Mouse (Mus musculus) right cerebral cortex, adult 18-20 months (tissue): ENCODE measurements around the gene Tdrkh.
A peak's percentile ranks its signal among the peaks of the same experiment; 100 is the strongest.

Experiments used
- DNase-seq: peaks from one replicate; pipeline ENCODE4 v3.0.0; 2022; ENCODE audit warnings: mixed read lengths

The Tdrkh gene

GRCm38 (mm10) chr3:94413031-94413679 lies at the start of gene Tdrkh:
Tdrkh (plus strand) TSS chr3:94413273.
- peak; percentile 99 for DNase-seq

GRCm38 (mm10) chr3:94363291-94364153 lies 49.6 kb upstream of the Tdrkh start:
- no peak for DNase-seq

GRCm38 (mm10) chr3:94364154-94364526 lies 48.9 kb upstream of the Tdrkh start:
- no peak for DNase-seq

- DNase-seq = peak; percentile 80
Measured at GRCm38 (mm10) chr3:94366761-94367160, 46.3 kb upstream of the Tdrkh start.

- DNase-seq = no peak
Measured at GRCm38 (mm10) chr3:94367511-94367910, 45.6 kb upstream of the Tdrkh start.

- DNase-seq = no peak
Measured at GRCm38 (mm10) chr3:94368631-94369030, 44.4 kb upstream of the Tdrkh start.

GRCm38 (mm10) chr3:94369709-94370108 lies 43.4 kb upstream of the Tdrkh start:
- no peak for DNase-seq

- DNase-seq = peak; percentile 30
Measured at GRCm38 (mm10) chr3:94371637-94372036, 41.4 kb upstream of the Tdrkh start.

- DNase-seq = no peak
Measured at GRCm38 (mm10) chr3:94372038-94372437, 41.0 kb upstream of the Tdrkh start.

GRCm38 (mm10) chr3:94372641-94373040 lies 40.4 kb upstream of the Tdrkh start, which contains the start of gene Rorc:
Rorc (plus strand) TSS chr3:94372794.
- DNase-seq = no peak

- DNase-seq = no peak
Measured at GRCm38 (mm10) chr3:94373090-94373489, 40.0 kb upstream of the Tdrkh start.

- DNase-seq = no peak
Measured at GRCm38 (mm10) chr3:94373597-94374011, 39.5 kb upstream of the Tdrkh start.

- no peak for DNase-seq
Measured at GRCm38 (mm10) chr3:94374636-94375035, 38.4 kb upstream of the Tdrkh start.

GRCm38 (mm10) chr3:94375146-94375545 lies 37.9 kb upstream of the Tdrkh start:
- DNase-seq = no peak

- DNase-seq = no peak
Measured at GRCm38 (mm10) chr3:94375861-94376260, 37.2 kb upstream of the Tdrkh start.

- no peak for DNase-seq
Measured at GRCm38 (mm10) chr3:94377028-94377923, 35.8 kb upstream of the Tdrkh start.

- DNase-seq = peak; percentile 41
Measured at GRCm38 (mm10) chr3:94379831-94380510, 33.1 kb upstream of the Tdrkh start.

GRCm38 (mm10) chr3:94382308-94382707 lies 30.8 kb upstream of the Tdrkh start:
- DNase-seq = no peak

- DNase-seq = no peak
Measured at GRCm38 (mm10) chr3:94383476-94383875, 29.6 kb upstream of the Tdrkh start.

- DNase-seq = no peak
Measured at GRCm38 (mm10) chr3:94386671-94387070, 26.4 kb upstream of the Tdrkh start.

- DNase-seq = no peak
Measured at GRCm38 (mm10) chr3:94387391-94387790, 25.7 kb upstream of the Tdrkh start.

- no peak for DNase-seq
Measured at GRCm38 (mm10) chr3:94388047-94388446, 25.0 kb upstream of the Tdrkh start.
